Mouse (Mus musculus) spleen, postnatal 10 days (tissue): ENCODE data around the gene Tcea3.

ENCODE experiments used
- DNase-seq, 2 experiments: peaks; one replicate each; pipeline ENCODE4 v3.0.0; 2021 to 2022; ENCODE audit warnings: low spot score in 2 of 2

Gene Tcea3

DNA sequence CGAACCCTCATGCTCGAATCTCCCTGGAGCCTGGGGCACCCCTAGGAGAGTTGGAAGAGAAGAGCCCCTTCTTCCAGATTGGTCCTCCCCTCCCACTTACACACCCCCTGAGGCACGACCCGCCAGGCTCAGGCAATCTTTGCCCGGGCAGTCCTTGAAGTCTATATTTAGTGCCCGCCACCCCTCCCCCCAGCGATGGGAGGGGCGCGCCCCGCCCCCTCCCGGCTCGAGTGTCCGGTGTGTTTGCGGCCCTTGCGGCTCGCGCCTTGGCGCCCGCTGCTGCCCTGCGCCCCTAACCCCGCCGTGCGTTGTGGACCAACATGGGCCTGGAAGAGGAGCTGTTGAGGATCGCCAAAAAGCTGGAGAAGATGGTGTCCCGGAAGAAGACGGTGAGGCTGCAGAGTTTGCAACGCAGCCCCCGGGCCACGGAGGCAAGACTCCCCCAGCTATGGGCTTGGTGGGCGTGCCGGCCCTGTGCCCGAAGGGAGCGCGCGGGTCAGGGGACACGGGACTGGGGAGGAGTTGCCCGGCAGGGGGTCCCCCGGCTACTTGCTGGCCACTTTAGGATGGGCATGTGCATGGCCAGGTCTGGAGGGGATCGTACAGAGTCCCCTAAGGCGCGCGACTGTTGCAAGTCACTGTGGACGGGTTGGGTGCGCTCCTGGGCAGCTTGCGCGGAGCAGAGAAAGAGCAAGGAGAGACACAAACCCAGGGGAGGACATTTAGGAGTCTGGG lies at the start of gene Tcea3:
Tcea3 (plus strand) TSS at position 1 of the 735 bp plus-strand sequence.
- no peak for DNase-seq

DNA sequence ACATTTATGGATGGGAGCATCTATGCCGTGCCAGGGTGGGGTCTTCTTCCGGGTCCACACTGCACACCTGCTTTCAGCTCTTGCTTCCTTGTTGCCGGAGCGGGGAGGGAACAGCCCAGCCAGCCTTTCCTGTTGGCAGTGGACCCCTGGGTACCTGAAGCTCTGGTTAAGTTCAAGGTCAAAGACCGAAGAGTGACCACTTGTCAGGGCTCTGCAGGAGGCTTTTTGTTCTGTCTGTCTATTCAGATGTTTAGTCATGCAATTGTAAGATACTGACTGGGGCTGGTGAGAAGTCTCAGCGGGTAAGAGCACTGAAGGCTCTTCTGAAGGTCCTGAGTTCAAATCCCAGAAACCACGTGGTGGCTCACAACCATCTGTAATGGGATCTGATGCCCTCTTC lies 48.7 kb upstream of the Tcea3 start:
- no peak for DNase-seq

DNA sequence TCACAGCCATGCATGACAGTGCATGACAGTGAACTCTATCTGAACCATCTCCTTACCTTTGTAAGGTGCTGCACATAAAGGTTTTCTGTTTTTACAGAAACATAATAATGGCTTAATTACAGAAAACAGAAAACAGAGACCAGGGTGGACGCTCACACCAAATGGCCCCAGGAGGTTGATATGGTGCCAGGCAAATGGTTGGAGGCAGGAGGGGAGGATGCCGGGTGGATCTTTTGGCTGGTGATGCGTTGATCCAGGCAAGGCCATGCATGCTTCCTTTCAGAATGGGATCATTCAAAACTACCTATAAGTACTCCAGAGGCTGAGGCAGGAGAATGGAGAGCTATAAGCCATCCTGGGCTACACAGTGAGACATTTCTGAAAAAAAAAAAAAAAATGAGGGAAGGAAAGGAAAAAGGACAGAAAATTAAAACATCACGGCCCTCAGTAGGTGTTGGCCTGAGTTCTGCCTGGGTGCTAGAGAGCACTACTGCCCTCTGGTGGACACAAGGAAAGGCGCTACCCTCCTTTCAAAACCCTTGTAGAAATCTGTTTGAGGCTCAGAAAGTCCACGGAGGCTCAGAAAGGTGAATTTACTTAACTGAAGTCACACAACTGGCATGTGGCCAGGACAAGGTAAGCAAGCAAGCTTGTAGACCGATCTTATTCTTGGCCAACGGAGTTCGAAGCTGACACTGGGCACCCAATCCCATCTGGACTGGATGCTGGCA lies 47.8 kb upstream of the Tcea3 start:
- peak in 1 of 2 experiments; percentile 77 for DNase-seq

DNA sequence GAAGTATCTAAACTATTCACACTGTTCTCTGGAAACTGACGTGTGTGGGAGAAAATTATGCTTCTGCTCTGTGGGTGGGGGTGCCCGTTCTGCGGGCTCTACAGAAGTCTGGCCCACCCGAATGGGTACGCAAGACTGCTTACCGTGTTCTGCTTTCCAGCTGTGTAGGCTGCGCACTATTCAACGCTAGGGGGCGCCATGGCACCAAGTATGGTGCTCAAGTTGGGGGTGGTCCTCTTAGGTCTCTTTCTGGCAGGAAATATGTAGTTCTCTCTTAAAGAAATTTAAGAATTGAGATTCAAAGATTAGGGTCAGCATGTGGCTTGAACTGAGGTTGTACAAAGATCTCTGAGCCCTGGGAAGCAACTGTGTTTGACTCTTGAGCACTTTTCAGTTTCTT lies 45.0 kb upstream of the Tcea3 start:
- DNase-seq, result peak in 1 of 2 experiments; percentile 84

DNA sequence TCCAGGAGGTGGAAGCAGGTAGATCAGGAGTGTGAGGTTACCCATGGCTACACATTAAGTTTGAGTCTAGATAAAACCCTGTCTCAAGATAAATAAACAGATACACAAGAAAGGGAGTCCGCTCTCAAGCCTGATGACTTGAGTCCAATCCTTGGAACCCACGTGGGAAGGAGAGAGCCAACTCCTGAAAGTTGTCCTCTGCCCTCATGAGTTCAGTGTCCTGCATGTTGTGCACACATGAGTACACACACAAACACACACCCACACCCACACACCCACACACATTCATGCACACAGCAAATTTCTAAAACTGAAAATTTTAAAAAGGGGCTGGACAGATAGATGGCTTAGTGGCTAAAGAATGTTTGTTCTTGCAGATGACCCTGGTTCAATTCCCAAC lies 42.8 kb upstream of the Tcea3 start:
- DNase-seq, result no peak

DNA sequence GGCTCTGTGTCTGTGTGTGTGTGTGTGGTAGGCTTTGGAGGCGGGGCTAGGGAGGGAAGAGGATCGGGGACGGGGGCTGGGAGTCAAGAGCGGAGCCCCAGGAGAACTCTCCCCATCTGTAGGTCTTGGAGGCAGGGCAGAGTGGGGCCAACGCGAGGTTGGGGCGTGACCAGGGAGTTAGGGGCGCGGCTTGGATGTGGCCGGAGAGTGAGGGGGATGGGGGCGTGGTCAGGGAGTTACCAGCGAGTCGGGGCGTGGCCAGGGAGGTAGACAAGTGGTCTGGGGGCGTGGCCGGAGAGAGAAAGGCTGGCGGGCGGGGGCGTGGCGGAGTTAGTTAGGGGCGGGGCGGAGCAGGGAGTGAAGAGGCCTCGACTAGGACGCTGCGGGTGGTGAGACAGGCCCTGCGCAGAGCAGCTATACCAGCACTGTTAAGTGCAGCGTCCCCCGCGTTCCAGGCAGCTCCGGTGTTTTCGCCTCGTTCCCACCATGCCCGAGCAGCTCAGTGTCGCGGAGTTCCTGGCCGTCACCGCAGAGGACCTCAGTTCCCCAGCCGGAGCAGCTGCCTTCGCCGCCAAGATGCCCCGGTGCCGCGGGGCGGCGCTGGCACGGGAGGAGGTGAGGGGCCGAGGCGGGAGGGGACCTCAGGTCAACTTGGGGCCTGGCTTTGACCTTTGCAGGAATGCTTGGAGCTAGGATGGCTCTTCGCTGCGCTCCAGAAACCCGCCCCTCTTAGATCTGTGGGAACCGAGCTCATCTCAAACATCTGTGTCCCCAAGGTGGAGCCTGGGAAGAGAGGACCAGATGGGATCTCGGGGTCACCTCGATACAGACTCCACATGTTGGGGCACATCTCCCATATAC lies 41.3 kb upstream of the Tcea3 start, which contains the start of gene Asap3:
Asap3 (plus strand) TSS at position 333 of the 861 bp plus-strand sequence.
- peak; percentile 83 to 96 for DNase-seq

DNA sequence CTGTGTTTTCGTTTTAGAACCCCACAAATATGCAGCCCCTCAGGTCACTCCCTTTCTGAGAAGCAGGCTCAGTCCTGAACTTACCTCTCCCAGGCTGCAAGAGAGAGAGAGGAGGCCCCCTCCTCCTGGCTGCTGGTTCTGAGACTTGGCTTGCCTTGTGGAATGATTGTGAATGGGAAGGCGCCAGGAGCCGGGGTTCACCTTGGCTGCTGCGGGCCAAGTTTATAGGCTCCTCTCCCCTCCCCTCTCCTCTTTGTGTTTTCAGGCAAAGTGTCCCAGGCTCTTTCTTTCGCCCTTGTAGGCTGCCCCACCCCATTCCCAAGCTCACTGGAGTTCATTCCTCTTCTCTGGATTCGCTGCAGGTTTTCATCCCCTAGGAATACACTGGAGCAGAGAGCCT lies 40.6 kb upstream of the Tcea3 start:
- DNase-seq, result no peak

DNA sequence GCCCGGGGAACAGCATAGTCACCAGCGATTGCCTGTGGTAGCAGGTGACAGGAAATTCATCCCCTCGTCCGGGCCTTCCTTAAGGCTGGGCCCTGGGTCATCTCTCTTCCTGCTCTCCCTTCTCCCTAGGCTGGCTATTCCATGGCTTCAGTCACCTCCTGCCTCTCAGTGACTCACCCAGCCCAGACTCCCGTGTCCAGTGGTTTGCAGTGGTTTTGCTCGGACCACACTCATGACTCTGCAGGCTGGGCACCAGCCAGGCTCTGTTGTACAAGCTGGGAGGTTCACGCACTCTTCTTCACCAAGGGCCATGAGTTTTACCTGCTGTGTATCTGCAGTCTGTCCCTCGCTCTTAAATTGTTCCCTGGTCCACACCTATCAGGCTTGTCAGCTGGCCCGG lies 36.6 kb upstream of the Tcea3 start:
- DNase-seq, result no peak

DNA sequence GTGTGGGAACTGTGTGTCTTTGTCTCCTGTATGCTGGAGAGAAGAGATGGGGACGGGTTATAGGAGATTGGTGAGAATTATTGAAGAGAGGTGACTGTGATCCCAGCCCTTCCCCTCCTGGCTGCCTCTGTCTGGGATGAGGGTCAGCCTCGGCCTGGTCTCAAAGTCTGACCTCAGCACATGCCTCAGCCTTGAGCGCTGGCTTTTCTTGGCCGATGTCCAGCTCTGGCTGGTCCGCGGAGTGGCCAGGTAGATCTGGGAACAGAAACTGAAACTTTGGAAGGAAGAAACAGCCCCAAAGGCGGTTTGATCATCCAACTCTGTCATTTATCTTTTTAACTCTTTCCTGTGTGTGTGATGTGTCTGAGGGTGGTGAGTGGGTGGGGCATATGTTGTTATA lies 33.9 kb upstream of the Tcea3 start:
- no peak for DNase-seq

DNA sequence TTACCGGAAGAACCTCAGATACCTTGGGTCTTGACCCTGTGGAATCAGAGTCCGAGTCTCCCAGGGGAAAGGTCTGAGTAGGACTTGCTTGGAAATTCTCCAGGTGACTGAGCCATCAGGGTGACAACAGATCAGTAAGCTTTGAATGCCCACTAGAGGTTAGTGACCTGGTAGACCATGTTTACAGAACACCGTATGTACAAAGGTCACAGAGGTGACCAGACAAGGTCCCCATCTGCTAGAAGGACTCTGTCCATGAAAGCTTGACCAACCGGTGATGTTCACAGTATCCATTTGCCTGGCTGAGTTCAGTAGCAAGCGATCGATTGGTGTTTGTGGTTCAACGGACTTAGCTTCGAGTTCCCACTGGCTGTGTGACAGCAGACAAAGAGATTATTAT lies 32.7 kb upstream of the Tcea3 start:
- no peak for DNase-seq

DNA sequence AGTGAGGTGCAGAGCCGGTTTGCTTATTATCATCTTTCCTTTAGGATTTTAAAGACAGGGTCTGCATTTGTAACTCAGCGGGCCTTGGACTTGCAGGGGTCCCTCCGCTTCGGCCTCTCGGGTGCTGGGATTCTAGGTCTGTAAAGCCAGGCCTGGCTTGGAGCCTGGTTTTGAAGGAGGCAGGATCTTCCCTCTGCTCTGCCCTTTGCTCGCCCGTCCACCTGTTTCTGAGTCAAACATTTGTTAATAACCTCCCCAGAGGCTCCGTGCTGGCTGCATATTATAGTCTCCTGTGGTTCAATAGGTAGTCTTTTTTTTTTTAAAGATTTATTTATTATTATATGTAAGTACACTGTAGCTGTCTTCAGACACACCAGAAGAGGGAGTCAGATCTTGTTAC lies 32.0 kb upstream of the Tcea3 start:
- DNase-seq, result no peak

DNA sequence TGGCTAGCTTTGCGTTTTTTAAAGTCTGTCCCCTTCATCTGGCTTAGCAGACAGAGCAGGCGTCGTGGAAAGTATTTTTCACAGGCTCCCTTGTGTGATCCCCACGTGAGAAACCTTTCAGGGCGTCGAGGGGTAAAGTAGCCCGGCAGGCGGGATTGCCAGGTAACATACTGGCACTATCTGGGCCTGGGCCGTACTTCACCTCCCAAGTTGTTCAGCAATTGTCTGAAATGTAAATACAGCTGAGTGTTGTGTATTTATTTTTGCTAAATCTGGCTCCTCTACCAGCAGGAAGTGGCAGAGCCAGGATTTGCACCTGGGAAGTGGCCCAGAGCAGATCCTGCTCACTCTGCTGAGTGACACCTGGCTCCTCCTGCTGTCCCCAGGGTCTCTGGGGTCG lies 30.5 kb upstream of the Tcea3 start:
- no peak for DNase-seq

DNA sequence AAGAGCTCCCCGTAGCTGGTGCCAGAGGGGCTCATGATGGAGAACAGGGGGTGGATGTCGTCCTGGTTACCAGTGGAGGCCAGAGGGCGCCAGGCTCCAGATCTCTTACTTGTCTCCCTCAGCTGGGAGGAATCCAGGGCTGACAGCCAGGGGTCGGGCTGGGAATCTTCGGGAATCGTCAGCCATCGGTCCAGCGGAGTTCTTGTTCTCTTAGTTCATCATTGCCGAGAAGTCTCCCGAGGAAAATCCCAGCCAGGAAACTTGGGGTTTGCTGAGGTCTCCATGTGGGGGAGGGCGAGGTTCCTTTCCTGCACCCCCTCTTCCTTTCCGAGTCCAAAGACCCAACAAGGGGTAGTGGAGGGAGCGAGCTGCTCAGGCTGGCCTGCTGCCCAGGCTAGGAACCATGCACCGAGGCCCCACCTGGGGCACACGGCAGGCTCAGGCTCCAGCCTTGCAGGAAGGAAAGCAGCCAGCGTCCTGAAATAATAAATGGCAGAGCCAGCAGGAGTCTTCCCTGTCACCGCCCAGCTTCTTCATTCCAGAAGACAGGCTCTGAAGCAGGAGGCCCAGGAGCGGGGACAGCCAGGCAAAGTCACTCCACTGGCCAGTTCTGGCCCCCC lies 28.8 kb upstream of the Tcea3 start:
- no peak for DNase-seq

DNA sequence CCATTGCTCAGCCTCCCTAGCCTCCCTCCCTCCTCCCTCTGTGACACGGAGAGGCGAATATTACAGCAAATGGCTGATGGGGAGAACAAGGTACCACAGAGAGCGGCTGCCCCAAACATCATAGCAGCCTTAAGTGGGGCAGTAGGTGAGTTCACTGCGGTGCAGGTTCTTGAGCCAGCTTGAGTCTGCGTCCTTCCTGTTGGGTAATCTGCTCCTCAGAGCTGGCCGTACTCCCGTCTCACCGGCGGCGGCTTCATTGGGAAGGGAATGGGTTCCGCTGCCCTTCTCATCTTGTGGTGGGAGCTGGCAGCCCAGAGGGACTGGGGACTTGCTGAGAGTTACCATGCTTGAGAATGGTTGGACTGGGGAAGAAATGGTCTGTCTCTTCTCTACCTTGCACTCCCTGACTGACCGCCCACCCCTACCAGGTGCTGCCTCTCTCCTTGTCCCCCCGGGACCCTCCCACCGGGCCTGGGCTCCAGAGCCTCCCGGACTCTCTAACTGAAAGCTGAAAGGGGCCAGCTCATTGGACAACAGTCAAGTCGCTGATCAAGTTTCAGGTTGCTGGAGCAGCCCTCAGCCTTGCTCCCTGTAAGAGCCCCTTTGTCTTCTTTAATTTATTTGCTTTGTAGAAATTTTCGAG lies 27.3 kb upstream of the Tcea3 start:
- no peak for DNase-seq

DNA sequence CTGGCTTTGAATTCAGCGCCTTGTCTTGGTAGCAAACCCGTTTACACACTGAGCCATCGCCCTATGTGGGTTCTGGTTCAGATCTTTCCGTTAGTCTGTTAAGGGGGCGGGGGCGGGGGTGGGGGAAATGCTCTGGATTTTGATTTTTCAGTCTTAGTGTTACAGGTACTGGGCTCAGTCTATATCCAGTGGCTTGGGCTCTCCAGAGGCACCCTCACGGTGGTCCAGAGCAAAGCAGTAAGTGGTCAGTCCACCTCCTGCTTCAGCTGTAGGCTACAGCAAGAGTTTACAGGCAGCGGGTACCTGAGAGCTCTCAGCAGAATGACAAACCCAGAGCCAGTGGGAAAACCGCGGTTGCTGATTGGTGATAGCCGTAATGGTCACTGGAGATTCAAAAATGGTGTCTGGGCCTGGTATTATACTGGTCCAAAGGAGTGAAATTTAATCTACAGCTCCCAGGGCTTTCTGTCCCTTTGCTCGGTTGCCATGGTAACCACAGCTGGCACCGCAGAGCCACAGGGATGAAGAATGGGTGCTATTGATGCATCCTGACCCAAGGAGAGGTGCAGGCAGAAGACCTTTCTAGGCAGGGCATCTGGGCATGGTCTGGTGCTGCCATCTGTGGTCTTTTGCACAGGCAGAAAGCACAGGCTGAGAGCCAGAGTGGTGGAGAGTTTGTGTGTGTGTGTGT lies 23.8 kb upstream of the Tcea3 start:
- no peak for DNase-seq

DNA sequence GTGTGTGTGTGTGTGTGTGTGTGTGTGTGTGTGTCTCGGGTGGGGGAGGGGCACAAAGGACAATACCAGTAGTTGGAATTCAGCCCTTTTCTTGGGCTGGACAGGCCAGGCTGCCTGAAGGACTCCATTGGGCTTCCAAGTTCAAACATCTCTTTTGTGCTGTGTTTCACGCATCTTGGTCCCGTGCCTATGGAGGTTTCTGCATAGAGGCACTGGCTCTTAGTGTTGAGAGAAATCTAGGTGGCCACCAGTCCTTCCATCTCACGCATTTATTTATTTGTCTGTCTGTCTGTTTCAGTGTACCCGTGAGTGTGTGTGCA lies 23.3 kb upstream of the Tcea3 start:
- no peak for DNase-seq

DNA sequence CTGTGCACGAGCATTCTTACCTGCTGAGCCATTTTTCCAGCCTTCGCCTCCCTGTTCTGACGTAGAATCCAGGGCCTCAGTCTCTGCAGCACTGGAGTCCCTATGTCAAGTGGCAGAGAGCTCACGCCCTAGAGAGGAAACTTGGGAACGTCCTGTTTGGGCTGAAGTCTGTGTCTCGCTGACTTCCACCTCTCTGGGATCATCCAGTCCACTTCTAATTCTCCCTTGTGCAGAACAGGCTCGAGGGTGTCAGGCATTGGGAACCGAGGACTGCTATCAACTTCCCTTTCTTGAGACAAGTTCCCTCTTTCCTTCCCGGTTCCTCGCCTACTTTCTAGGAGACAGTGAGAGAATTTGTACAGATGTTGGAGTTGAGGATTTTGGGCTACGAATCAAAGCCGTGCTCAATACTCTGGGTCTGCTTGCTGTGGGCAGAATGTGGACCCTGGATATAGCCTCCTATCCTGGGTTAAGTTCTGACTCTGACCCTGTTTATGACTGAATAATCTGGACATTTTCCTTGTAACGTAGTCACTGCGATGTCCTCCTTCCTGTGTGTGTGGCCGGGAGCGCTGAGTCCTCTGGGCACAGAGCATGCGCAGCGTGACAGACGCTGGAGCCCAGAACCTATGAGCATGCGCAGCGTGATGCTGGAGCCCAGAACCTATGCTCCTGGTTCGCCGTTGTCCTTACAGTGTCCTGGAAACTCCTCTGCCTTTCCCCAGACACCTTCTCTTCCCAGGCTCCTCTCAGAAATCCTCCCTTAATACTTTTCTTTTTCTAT lies 22.7 kb upstream of the Tcea3 start:
- no peak for DNase-seq

DNA sequence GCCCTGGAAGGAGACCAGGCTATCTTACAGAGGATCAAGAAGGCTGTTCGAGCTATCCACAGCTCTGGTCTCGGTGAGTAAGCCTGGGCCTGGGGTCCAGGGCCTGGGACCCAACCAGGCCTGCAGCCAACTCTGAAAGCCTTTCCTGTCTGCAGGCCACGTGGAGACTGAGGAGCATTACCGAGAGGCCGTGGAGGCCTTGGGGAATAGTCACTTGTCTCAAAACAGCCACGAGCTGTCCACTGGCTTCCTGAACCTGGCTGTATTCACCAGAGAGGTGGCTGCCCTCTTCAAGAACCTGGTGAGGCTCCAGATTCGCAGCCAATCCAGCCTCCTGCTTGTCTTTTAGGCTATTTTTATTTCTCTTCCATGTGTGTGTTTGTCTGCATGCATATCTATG lies 20.1 kb upstream of the Tcea3 start:
- no peak for DNase-seq

DNA sequence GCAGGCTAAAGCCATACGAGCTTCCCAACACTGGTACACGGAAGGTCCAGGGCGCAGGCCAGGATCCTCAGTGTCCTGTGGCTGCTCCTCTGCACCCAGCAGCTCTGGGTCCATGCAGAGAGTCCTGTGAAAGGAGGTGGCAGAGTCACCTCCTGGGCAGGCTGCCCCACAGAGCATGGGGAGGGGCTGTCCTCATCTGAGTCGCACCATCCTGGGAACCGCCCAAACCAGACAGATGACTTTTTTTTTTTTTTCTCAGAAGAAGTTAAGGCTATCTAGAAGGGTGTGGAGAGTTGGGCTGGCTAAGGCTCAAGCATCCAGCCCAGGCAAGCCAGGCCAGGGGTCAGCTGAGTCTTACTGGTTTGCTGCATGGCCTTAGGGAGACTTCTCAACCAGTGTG lies 18.9 kb upstream of the Tcea3 start:
- no peak for DNase-seq

DNA sequence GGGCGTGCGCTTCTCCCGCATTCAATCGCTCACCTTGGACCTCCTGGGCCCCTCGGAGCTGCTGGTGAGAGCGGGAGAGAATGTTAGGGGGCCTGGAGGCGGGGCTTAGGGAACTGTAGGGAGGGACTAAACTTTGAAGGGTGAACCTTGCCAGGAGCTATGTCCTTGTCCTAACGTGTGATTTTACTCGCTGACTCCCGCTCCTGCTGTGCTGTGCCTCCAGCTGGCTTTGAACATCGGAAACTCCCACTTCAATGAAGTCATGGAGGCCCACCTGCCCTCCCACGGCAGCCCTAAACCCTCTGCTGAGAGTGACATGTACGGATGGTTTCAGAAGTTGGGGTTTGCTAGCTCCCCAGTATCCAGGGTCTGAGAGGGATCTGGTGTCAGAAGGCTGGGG lies 8.9 kb upstream of the Tcea3 start:
- no peak for DNase-seq
